Mouse (Mus musculus): Measurements from ENCODE around the gene Dnah3.

The Dnah3 gene

GRCm38 (mm10) chr7:120054016-120054415 lies 41.1 kb downstream of the Dnah3 start:
- no peak for DNase-seq (ENCODE audit: low spot score in 2 of 2)

GRCm38 (mm10) chr7:120050447-120050846 lies 44.6 kb downstream of the Dnah3 start:
- DNase-seq (ENCODE audit: low spot score in 2 of 2): no peak

- DNase-seq (ENCODE audit: low spot score in 2 of 2): no peak
These were observed 51.1 kb downstream of the Dnah3 start for GRCm38 (mm10) chr7:120043990-120044389.

DNA sequence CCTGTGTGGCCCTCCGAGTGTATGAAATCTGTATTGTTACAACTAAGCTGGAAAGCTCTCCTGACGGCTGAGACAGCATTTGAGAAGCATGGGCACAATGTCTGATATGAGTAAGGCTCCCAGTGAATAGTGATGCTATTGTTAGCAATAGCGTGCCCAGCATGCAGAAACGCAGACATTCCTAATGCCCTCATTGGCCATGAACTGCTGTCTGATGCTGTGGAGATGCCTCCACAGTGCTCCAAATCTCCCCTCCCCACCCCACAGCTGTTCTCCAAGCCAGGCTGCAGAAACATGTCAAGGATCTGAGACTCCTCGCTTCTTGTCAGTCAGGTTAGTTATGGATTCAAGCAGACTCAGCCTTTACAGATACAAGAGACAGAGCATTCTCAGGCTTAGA lies 58.7 kb downstream of the Dnah3 start:
- DNase-seq (ENCODE audit: low spot score in 2 of 2): peak; percentile 32 to 43

- DNase-seq (ENCODE audit: low spot score in 2 of 2): no peak
These were observed 60.1 kb downstream of the Dnah3 start for GRCm38 (mm10) chr7:120034996-120035395.

GRCm38 (mm10) chr7:120034566-120034965 lies 60.5 kb downstream of the Dnah3 start:
- peak in 1 of 2 experiments; percentile 5 for DNase-seq (ENCODE audit: low spot score in 2 of 2)

- no peak for DNase-seq (ENCODE audit: low spot score in 2 of 2)
These were observed 66.4 kb downstream of the Dnah3 start for GRCm38 (mm10) chr7:120028669-120029068.

DNA sequence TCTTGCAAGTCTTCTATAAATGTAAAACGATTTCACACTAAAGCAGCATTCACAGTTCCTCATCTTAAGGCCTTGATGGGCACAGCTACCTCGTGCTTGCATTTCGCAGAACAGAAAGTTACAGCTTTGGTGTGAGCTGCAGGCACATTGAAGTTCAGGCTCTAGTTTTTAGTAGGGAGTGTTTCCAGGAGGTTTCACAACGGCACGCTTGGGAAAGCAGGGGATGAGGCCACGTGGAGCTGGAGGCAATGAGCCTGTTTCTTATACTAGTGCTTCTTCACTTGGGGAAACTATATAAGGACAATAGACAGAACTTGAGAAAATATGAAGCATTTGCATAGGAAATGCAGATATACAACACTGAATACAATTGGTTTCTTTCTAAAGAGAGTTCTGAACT lies 98.0 kb downstream of the Dnah3 start:
- no peak for DNase-seq (ENCODE audit: low spot score in 2 of 2)

DNA sequence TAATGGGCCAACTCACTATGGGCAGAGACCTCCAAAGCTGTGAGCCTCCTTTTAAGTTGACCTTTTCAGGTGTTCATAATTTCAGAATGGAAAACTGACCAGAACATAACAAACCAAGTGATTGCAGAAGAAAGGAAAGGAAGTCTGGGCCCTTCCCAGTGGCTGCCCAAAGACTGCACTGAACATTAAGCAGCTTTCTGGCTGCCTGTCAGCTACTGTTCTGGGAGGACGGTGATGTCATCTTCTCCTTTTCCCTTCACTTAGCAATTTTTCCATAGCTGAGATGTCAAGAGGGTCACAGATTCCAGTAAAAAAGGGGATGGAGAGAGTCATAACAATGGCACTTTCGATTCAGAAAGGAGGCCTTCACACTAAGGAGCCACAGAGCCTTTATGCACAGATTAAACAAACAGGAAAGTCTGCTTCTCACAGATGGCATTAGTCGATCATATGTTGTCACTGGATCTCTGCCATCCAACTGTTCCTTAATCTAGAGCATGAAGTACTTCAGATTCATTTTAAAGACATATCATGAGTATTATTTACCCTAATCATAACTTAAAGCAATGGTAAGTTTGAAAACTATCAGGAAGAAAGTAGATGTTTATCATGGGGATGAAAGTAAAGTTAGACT lies 109.7 kb downstream of the Dnah3 start:
- DNase-seq (ENCODE audit: low spot score in 2 of 2): peak in 1 of 2 experiments; percentile 7

- no peak for DNase-seq (ENCODE audit: low spot score in 2 of 2)
These were observed 114.9 kb downstream of the Dnah3 start for GRCm38 (mm10) chr7:119980170-119980569.

- DNase-seq (ENCODE audit: low spot score in 2 of 2): no peak
These were observed 116.5 kb downstream of the Dnah3 start for GRCm38 (mm10) chr7:119978576-119978975.

DNA sequence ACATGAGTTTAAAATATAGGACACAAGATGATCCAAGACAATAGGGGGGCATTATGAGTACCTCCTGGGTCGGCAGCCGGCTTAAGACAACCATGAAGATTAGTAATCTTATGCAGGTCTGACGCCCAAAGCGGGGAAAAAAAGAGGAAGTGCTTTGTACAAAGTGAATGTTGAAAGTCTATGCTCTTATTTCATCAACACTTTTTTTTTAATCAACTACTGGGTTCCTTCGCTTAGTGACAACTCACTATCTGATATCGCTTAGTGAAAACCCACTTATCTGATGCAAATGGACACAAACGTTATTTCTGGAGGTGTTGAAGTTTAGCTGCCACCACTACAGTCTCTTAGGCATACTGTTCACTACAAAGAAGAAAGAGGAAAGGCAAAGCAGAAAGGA lies 117.5 kb downstream of the Dnah3 start:
- no peak for DNase-seq (ENCODE audit: low spot score in 2 of 2)

- no peak for DNase-seq (ENCODE audit: low spot score in 2 of 2)
These were observed 118.8 kb downstream of the Dnah3 start for GRCm38 (mm10) chr7:119976256-119976655.

DNA sequence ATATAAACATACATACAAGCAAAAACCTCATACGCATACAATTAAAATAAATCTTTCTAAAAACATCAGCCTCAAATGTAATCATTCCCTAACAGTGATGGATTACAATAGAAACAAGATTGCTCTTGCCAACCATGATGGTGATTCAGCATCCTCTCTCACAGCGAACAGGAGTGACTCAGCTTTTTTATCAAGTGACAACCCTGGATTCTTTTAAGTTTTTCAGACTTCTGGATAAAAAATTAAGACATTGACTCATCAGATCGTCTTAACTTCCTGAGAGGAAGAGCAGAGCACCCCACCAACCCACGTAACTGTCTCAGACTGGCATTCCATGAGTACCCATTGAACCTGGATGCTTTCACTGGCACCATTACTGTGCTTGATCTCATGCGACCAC lies 120.9 kb downstream of the Dnah3 start:
- DNase-seq (ENCODE audit: low spot score in 2 of 2): no peak

DNA sequence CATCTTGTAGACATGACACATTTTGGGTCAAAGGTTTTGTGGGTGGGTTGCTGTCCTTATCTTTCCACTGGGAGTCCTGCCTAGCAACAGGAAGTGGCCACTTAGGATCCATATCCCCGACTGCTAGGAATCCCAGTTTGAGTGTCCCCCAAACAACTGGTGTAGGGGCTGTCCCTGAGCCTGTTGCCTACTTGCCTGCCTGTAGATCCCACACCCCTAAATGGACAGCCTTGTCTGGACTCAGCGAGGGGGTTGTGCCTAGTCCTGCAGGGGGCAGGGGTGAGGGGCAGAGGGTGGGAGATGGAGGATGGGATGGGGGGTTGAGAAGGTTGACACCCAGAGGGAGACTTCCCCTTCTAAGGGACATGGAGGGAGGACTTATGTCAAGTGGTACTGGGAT lies 125.8 kb downstream of the Dnah3 start:
- no peak for DNase-seq (ENCODE audit: low spot score in 2 of 2)

GRCm38 (mm10) chr7:119965651-119966395 lies 129.3 kb downstream of the Dnah3 start:
- DNase-seq (ENCODE audit: low spot score in 2 of 2): no peak

DNA sequence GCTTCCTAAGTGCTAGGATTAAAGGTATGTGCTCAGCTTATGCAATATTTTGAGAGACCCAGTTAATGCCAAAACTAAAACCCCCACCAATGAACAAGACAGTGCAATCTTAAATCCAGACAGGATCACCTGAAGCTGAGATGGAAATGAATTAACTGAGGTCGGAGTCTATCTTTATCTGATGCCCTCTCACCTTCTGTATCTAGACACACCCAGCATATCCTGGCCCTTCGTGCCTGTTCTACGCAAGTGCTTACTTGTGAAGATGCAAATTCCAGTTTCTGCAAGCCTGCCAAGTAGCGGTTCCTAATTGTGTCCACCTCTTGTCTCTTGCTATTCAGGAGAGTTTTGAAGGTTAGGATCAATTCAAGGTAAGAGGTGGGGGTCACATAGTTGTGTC lies 129.9 kb downstream of the Dnah3 start:
- DNase-seq (ENCODE audit: low spot score in 2 of 2): no peak

DNA sequence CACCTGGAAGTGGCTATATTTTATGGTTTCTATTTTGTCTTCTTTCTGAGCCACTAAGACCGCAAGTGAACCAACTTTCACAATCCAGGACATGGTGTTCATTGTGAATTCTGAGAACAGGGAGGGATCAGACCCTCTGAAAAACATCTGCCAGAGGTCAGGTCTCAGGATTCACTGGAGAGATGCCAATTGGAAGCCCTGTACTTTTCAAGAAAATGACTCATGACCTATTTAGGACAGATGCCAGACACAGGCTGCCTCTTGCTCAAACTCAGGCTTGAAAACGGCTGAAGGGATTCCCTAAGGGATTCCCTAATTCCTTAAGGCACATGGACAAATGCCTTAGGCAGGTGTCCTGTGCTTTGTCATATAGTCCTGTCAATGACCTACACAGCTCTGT lies 134.0 kb downstream of the Dnah3 start:
- no peak for DNase-seq (ENCODE audit: low spot score in 2 of 2)

DNA sequence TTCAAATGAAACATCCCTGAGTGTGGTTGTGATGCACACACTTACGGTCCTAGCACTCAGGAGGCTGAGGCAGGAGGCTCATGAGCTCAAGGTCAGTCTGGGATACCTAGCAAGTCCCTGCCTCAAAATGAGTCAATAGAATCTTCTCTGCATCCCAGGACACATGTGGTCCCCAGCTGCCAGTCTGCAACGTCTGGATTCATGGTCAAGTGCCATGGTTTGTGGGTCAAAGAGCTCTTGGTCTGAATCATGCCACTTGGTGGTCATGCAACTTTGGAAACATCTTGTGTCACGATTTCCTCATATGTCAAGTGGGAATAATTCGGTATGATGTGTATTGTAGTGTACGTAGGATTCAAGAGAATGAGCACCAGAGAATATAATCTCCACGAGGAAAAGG lies 134.5 kb downstream of the Dnah3 start:
- no peak for DNase-seq (ENCODE audit: low spot score in 2 of 2)

DNA sequence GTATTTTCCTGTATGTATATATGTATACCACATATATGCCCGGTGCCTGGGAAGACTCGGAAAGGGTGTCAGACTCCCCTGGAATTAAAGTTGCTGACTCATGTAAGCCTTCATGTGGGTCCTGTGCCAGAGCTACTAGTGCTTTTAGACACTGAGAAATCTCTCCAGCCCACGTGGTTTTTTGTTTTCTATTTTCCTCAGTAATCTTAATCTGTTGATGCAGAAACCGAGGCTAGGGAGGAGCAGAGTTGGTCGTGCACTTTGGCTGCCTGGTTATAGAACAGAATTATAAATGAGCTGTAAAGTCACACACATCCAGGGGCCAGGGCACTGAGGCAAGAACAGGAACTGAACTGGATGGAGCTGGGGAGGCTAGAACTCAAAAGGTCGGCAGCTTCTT lies 135.1 kb downstream of the Dnah3 start:
- no peak for DNase-seq (ENCODE audit: low spot score in 2 of 2)

GRCm38 (mm10) chr7:119959491-119959890 lies 135.6 kb downstream of the Dnah3 start:
- DNase-seq (ENCODE audit: low spot score in 2 of 2): no peak

DNA sequence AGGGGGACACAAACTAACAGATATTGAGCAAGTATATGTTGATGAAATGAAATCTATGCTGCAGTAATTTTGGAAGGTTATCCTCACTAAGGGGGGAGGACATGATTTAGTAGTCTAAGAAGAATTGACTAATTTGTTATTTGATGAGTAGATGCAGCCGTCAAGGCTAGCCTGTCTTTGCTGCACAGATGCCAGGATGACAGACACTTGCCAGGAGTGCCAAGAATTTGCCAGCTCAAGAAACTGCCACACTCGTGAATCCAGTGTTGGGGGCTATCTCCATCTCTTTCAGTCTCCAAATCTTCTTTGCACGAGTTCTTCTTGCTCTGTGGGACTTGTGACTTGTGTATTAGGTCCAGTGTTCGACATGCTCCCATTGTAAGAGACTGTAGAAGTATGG lies 136.0 kb downstream of the Dnah3 start:
- no peak for DNase-seq (ENCODE audit: low spot score in 2 of 2)

DNA sequence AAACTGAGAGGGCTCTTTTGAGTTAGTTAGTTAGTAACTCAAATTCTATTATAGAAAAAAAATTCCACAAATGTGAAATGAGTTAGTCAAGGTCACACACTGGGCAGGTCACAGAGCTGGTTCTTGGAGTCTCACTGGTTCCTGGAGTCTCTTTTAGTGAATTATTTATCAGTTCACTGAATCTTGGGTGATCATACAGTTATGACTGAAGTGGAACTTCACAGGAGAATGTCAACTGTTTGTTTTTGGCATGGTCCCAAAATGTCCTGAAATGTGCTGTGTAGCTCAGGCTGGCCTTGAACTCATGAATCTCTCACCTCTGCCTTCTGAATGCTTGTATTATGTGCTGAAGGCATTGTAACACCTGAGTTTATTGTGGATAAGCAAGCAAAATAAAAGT lies 137.7 kb downstream of the Dnah3 start:
- DNase-seq (ENCODE audit: low spot score in 2 of 2): no peak

DNA sequence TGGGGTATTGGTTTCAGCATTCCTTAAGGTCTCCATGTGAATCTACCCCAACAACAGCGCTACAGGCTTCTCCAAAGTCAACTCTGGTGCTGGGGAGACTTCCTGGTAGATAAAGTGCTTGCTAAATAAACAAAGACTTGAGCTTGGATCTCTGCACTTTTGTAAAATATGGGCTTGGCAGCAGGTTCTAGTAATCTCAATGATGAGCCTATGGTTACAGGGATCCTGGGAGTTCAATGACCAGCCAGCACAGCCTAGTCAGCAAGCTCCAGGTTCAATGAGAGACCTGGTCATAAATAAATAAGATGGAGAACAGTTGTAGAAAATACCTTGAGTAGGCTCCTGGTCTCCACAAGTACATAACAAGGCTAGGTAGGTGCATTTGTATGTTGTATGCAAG lies 141.0 kb downstream of the Dnah3 start:
- no peak for DNase-seq (ENCODE audit: low spot score in 2 of 2)

Measured in left cerebral cortex, adult 9 months (tissue).